Mouse (Mus musculus): ENCODE data around the gene Prcd.

GRCm38 (mm10) chr11:116674616-116675379 lies 21.5 kb downstream of the Prcd start:
- no peak for TF ChIP-seq CTCF (IDR thresholded peaks at IDR 0.05)
- TF ChIP-seq EP300 (IDR thresholded peaks at IDR 0.05), result 0 out of 2 replicates have a peak, but pooled peaks have one; percentile 22
